Mouse (Mus musculus): ENCODE results near the gene Asphd2. TPM values are rescaled to one million over a fixed set of nuclear protein-coding genes. Genes with fewer than 3 reads are reported as not detected.

Gene Asphd2
- polyA plus RNA-seq, 1 experiment from 2014 or later = 58.3 TPM

GRCm38 (mm10) chr5:112344092-112344960 lies 50.3 kb downstream of the Asphd2 start:
- WGBS = 83% methylated on average over 6 of the region's 6 CpGs
- H3K4me1 ChIP-seq = peaks cover 40% of the 10 kb centered on the region
- no peak overlapping the region for H3K9ac ChIP-seq (replicated peaks)
- no peak overlapping the region for H3K4me2 ChIP-seq (replicated peaks)
- H3K4me3 ChIP-seq = no peak overlapping the region
- H3K9me3 ChIP-seq = no peaks in the 10 kb centered on the region
- H3K36me3 ChIP-seq = peaks cover 39% of the 10 kb centered on the region
- no peaks in the 10 kb centered on the region for H3K27me3 ChIP-seq
- no peak for ATAC-seq (ENCODE audit: low FRiP score, low read depth)
- H3K27ac ChIP-seq (replicated peaks) = no peak overlapping the region

- no peaks in the 10 kb centered on the region for H3K27me3 ChIP-seq
- H3K4me1 ChIP-seq = peaks cover 40% of the 10 kb centered on the region
- H3K4me3 ChIP-seq = peak overlapping the region; percentile 68
- peak; percentile 72 for ATAC-seq (ENCODE audit: low FRiP score, low read depth)
- H3K9ac ChIP-seq (replicated peaks) = peak overlapping the region; percentile 80
- no peaks in the 10 kb centered on the region for H3K9me3 ChIP-seq
- under 1% methylated on average over 24 of the region's 24 CpGs for WGBS
- H3K36me3 ChIP-seq = peaks cover 39% of the 10 kb centered on the region
- H3K4me2 ChIP-seq (replicated peaks) = peak overlapping the region; percentile 79
- peak overlapping the region; percentile 40; the same call in 1 of the 2 replicates for H3K27ac ChIP-seq (replicated peaks)
These were observed 51.5 kb downstream of the Asphd2 start for GRCm38 (mm10) chr5:112343205-112343595.

GRCm38 (mm10) chr5:112342463-112343204 lies 52.0 kb downstream of the Asphd2 start, which contains the start of the genes Srrd and Hps4:
Gene Srrd (minus strand): TSS chr5:112343040.
Gene Hps4 (plus strand): TSS chr5:112343083.
- Histone ChIP-seq H3K4me3 (peak within 1 kb of the TSS; percentile 68), H3K36me3 (peaks cover 40% of the 10 kb centered on the region)
- 2% methylated on average over 64 of the region's 64 CpGs for WGBS

GRCm38 (mm10) chr5:112339215-112339614 lies 55.5 kb downstream of the Asphd2 start:
- Histone ChIP-seq H3K4me2 (replicated peaks) (no peak overlapping the region), H3K4me1 (peaks cover 26% of the 10 kb centered on the region), H3K9me3 (no peaks in the 10 kb centered on the region), H3K27me3 (no peaks in the 10 kb centered on the region), H3K9ac (replicated peaks) (no peak overlapping the region), H3K36me3 (peaks cover 59% of the 10 kb centered on the region), H3K27ac (replicated peaks) (no peak overlapping the region), H3K4me3 (no peak overlapping the region)
- 68% methylated on average over 7 of the region's 7 CpGs for WGBS
- ATAC-seq (ENCODE audit: low FRiP score, low read depth) = no peak

More at GRCm38 (mm10) chr5:112342463-112343204, 52.0 kb downstream of the Asphd2 start, which contains the start of the genes Srrd and Hps4:
- ATAC-seq (ENCODE audit: low FRiP score, low read depth) = peak; percentile 53
- no peaks in the 10 kb centered on the region for H3K9me3 ChIP-seq
- peak within 1 kb of the TSS; percentile 40; the same call in 1 of the 2 replicates for H3K27ac ChIP-seq (replicated peaks)
- H3K27me3 ChIP-seq = no peaks in the 10 kb centered on the region
- peak within 1 kb of the TSS; percentile 79 for H3K4me2 ChIP-seq (replicated peaks)
- H3K4me1 ChIP-seq = peaks cover 40% of the 10 kb centered on the region
- H3K9ac ChIP-seq (replicated peaks) = peak within 1 kb of the TSS; percentile 80

- Histone ChIP-seq H3K9ac (replicated peaks) (no peak overlapping the region), H3K4me3 (no peak overlapping the region), H3K36me3 (peaks cover 81% of the 10 kb centered on the region), H3K9me3 (no peaks in the 10 kb centered on the region), H3K27ac (replicated peaks) (no peak overlapping the region), H3K4me1 (peaks cover 12% of the 10 kb centered on the region), H3K4me2 (replicated peaks) (no peak overlapping the region), H3K27me3 (no peaks in the 10 kb centered on the region)
- ATAC-seq (ENCODE audit: low FRiP score, low read depth) = no peak
- WGBS = 95% methylated on average over 22 of the region's 22 CpGs
These were observed 57.7 kb downstream of the Asphd2 start for GRCm38 (mm10) chr5:112337004-112337403.

GRCm38 (mm10) chr5:112335473-112335872 lies 59.2 kb downstream of the Asphd2 start:
- no peak overlapping the region for H3K4me2 ChIP-seq (replicated peaks)
- no peak for ATAC-seq (ENCODE audit: low FRiP score, low read depth)
- H3K36me3 ChIP-seq = peaks cover 96% of the 10 kb centered on the region
- no peak overlapping the region for H3K4me3 ChIP-seq
- no peaks in the 10 kb centered on the region for H3K9me3 ChIP-seq
- 13% methylated on average over 2 of the region's 2 CpGs for WGBS
- no peaks in the 10 kb centered on the region; the same call in 1 of the 2 replicates for H3K27me3 ChIP-seq
- H3K4me1 ChIP-seq = no peaks in the 10 kb centered on the region
- no peak overlapping the region for H3K27ac ChIP-seq (replicated peaks)
- H3K9ac ChIP-seq (replicated peaks) = no peak overlapping the region

Other genes with a start within 250 kb of the Asphd2 start
- gene Cryba4, start 142.3 kb downstream of the Asphd2 start, polyA plus RNA-seq (2016; fragmentation: Nextera tagmentation; extraction: Ambion mirVana) = 1.3 and 2.0 TPM in 2 replicates
- gene Crybb1, start 139.1 kb downstream of the Asphd2 start, polyA plus RNA-seq (2016; fragmentation: Nextera tagmentation; extraction: Ambion mirVana) = 1.3 and 1.9 TPM in 2 replicates
- gene Tpst2, start 118.2 kb downstream of the Asphd2 start, polyA plus RNA-seq (2016; fragmentation: Nextera tagmentation; extraction: Ambion mirVana) = 29.4 and 31.1 TPM in 2 replicates
- gene Tfip11, start 68.5 kb downstream of the Asphd2 start, polyA plus RNA-seq (2016; fragmentation: Nextera tagmentation; extraction: Ambion mirVana) = 40.2 and 40.5 TPM in 2 replicates
- gene Srrd, start 51.8 kb downstream of the Asphd2 start, polyA plus RNA-seq (2016; fragmentation: Nextera tagmentation; extraction: Ambion mirVana) = 48.4 and 48.6 TPM in 2 replicates
- gene Hps4, start 51.8 kb downstream of the Asphd2 start, polyA plus RNA-seq (2016; fragmentation: Nextera tagmentation; extraction: Ambion mirVana) = 35.7 and 38.4 TPM in 2 replicates
- 0.26 and 0.30 TPM in 2 replicates for gene Gm6583, start 38.8 kb downstream of the Asphd2 start, polyA plus RNA-seq (2016; fragmentation: Nextera tagmentation; extraction: Ambion mirVana)
- gene Gm6588, start 54.6 kb upstream of the Asphd2 start, polyA plus RNA-seq (2016; fragmentation: Nextera tagmentation; extraction: Ambion mirVana) = 0.42 and 0.58 TPM in 2 replicates
- 16.4 and 18.7 TPM in 2 replicates for gene Sez6l, start 182.3 kb upstream of the Asphd2 start, polyA plus RNA-seq (2016; fragmentation: Nextera tagmentation; extraction: Ambion mirVana)

Measured in midbrain, embryonic 12.5 days (tissue).